Mouse (Mus musculus) midbrain, embryonic 11.5 days (tissue): ENCODE data around the gene Rpl13a. TPM values are rescaled to one million over a fixed set of nuclear protein-coding genes. Genes with fewer than 3 reads are reported as not detected.

Source experiments
- ATAC-seq: fragments of 200-750 bp; cut with Nextera tagmentation; 2 replicates; pipeline ENCODE4 v1.8.0; 2017; ENCODE audit warnings: moderate TSS enrichment, moderate library complexity; ENCODE audit not compliant: low FRiP score
- DNase-seq: peaks from one replicate; pipeline ENCODE4 v3.0.0; 2015; ENCODE audit warnings: low spot score; ENCODE audit errors: missing footprints
- H3K27ac ChIP-seq: fragments of 300-500 bp; sonication (generic); 2 replicates; pipeline ENCODE4 v1.5.1; 2014; ENCODE audit warnings: low read depth, low read length
- H3K27me3 ChIP-seq: fragments of 300-500 bp; sonication (generic); 2 replicates; pipeline ENCODE4 v1.6.1; 2014; ENCODE audit warnings: mild to moderate bottlenecking, low read length, moderate library complexity, mixed read lengths; ENCODE audit not compliant: control insufficient read depth, insufficient read depth
- H3K36me3 ChIP-seq: fragments of 300-500 bp; sonication (generic); 2 replicates; pipeline ENCODE4 v1.6.1; 2014; ENCODE audit warnings: mild to moderate bottlenecking, low read length, moderate library complexity, mixed read lengths; ENCODE audit not compliant: control insufficient read depth, insufficient read depth
- H3K4me1 ChIP-seq: fragments of 300-500 bp; sonication (generic); 2 replicates; pipeline ENCODE4 v1.6.1; 2014; ENCODE audit warnings: low read length; ENCODE audit not compliant: control insufficient read depth, insufficient read depth
- H3K4me2 ChIP-seq: fragments of 300-500 bp; sonication (generic); 2 replicates; pipeline ENCODE4 v1.6.1; 2014; ENCODE audit warnings: mild to moderate bottlenecking, moderate library complexity
- H3K4me3 ChIP-seq: fragments of 300-500 bp; sonication (generic); 2 replicates; pipeline ENCODE4 v1.5.1; 2014; ENCODE audit warnings: low read depth, low read length
- H3K9ac ChIP-seq: fragments of 300-500 bp; sonication (generic); 2 replicates; pipeline ENCODE4 v1.6.1; 2014; ENCODE audit warnings: low read length
- H3K9me3 ChIP-seq: fragments of 300-500 bp; sonication (generic); 2 replicates; pipeline ENCODE4 v1.6.1; 2016; ENCODE audit warnings: low read length; ENCODE audit not compliant: control insufficient read depth
- WGBS: fragments of 180-500 bp; shearing (Covaris S2); extraction: QIAGEN DNeasy Blood & Tissue Kit; methylation state at CpG from one replicate; pipeline ENCODE4 v1.1.7; 2014; 5-methylcytosine and 5-hydroxymethylcytosine counted together
- polyA plus RNA-seq: library from polyadenylated mRNA; unstranded; fragments of >200 nt; fragmentation: Nextera tagmentation; extraction: Ambion mirVana; gene quantifications from 2 replicates; pipeline ENCODE4 v1.2.1, GENCODE M21; 2014

Gene Rpl13a
- polyA plus RNA-seq, 1 experiment from 2014 or later: 1,290 TPM

- H3K9me3 ChIP-seq: no peaks in the 10 kb centered on the region
- WGBS: 93% methylated on average over 3 of the region's 3 CpGs
- no peak overlapping the region for H3K27ac ChIP-seq
- no peak overlapping the region for H3K9ac ChIP-seq
- H3K4me3 ChIP-seq: no peak overlapping the region
- peaks cover 5% of the 10 kb centered on the region for H3K4me1 ChIP-seq
- ATAC-seq (no peak), DNase-seq (no peak)
- peaks cover 33% of the 10 kb centered on the region for H3K27me3 ChIP-seq
- no peak overlapping the region for H3K4me2 ChIP-seq
- H3K36me3 ChIP-seq: no peaks in the 10 kb centered on the region; the same call in 1 of the 2 replicates
Measured at GRCm38 (mm10) chr7:45160866-45161265, 32.3 kb upstream of the Rpl13a start.

- H3K4me3 ChIP-seq: no peak overlapping the region
- 95% methylated on average over 6 of the region's 6 CpGs for WGBS
- no peaks in the 10 kb centered on the region for H3K9me3 ChIP-seq
- no peak for DNase-seq
- no peak overlapping the region for H3K9ac ChIP-seq
- no peak for ATAC-seq
- peaks cover 28% of the 10 kb centered on the region for H3K27me3 ChIP-seq
- H3K27ac ChIP-seq: no peak overlapping the region
- H3K4me2 ChIP-seq: no peak overlapping the region
- H3K36me3 ChIP-seq: no peaks in the 10 kb centered on the region; the same call in 1 of the 2 replicates
- peaks cover 5% of the 10 kb centered on the region for H3K4me1 ChIP-seq
Measured at GRCm38 (mm10) chr7:45160316-45160800, 31.8 kb upstream of the Rpl13a start.

- no peak overlapping the region for H3K27ac ChIP-seq
- H3K4me3 ChIP-seq: no peak overlapping the region
- H3K36me3 ChIP-seq: no peaks in the 10 kb centered on the region; the same call in 1 of the 2 replicates
- no peaks in the 10 kb centered on the region for H3K9me3 ChIP-seq
- peaks cover 14% of the 10 kb centered on the region for H3K27me3 ChIP-seq
- no peak overlapping the region for H3K9ac ChIP-seq
- no peak overlapping the region for H3K4me2 ChIP-seq
- 92% methylated on average over 6 of the region's 6 CpGs for WGBS
- no peak for ATAC-seq
- no peak for DNase-seq
- H3K4me1 ChIP-seq: peaks cover 6% of the 10 kb centered on the region
Measured at GRCm38 (mm10) chr7:45158991-45159390, 30.4 kb upstream of the Rpl13a start.

- no peaks in the 10 kb centered on the region for H3K27me3 ChIP-seq
- no peaks in the 10 kb centered on the region for H3K9me3 ChIP-seq
- H3K36me3 ChIP-seq: no peaks in the 10 kb centered on the region; the same call in 1 of the 2 replicates
- DNase-seq: no peak
- WGBS: 94% methylated on average over 14 of the region's 14 CpGs
- H3K4me1 ChIP-seq: peaks cover 8% of the 10 kb centered on the region; the same call in 1 of the 2 replicates
- no peak overlapping the region for H3K4me2 ChIP-seq
- H3K4me3 ChIP-seq: no peak overlapping the region
- ATAC-seq: no peak
- H3K27ac ChIP-seq: no peak overlapping the region
- H3K9ac ChIP-seq: no peak overlapping the region
Measured at GRCm38 (mm10) chr7:45157459-45157858, 28.9 kb upstream of the Rpl13a start.

- DNase-seq (no peak), ATAC-seq (no peak)
- WGBS: 96% methylated on average over 15 of the region's 15 CpGs
- no peaks in the 10 kb centered on the region; the same call in 1 of the 2 replicates for H3K36me3 ChIP-seq
- H3K4me1 ChIP-seq: peaks cover 8% of the 10 kb centered on the region; the same call in 1 of the 2 replicates
- H3K4me3 ChIP-seq: no peak overlapping the region
- H3K27me3 ChIP-seq: no peaks in the 10 kb centered on the region
- H3K9ac ChIP-seq: no peak overlapping the region
- no peaks in the 10 kb centered on the region for H3K9me3 ChIP-seq
- no peak overlapping the region for H3K27ac ChIP-seq
- no peak overlapping the region for H3K4me2 ChIP-seq
Measured at GRCm38 (mm10) chr7:45156206-45156605, 27.6 kb upstream of the Rpl13a start.

- no peak for ATAC-seq
- H3K27ac ChIP-seq: no peak overlapping the region
- peaks cover 8% of the 10 kb centered on the region; the same call in 1 of the 2 replicates for H3K4me1 ChIP-seq
- no peaks in the 10 kb centered on the region; the same call in 1 of the 2 replicates for H3K36me3 ChIP-seq
- no peaks in the 10 kb centered on the region for H3K9me3 ChIP-seq
- no peak for DNase-seq
- no peaks in the 10 kb centered on the region for H3K27me3 ChIP-seq
- no peak overlapping the region for H3K4me2 ChIP-seq
- H3K4me3 ChIP-seq: no peak overlapping the region
- H3K9ac ChIP-seq: no peak overlapping the region
- WGBS: 80% methylated on average over 9 of the region's 9 CpGs
Measured at GRCm38 (mm10) chr7:45155590-45155989, 27.0 kb upstream of the Rpl13a start.

GRCm38 (mm10) chr7:45154993-45155514 is 26.5 kb upstream of the Rpl13a start:
- H3K27me3 ChIP-seq: no peaks in the 10 kb centered on the region
- peak overlapping the region; percentile 31 for H3K4me2 ChIP-seq
- no peaks in the 10 kb centered on the region for H3K9me3 ChIP-seq
- DNase-seq (peak; percentile 87), ATAC-seq (no peak; the same call in 1 of the 2 replicates)
- 84% methylated on average over 12 of the region's 12 CpGs for WGBS
- no peak overlapping the region for H3K9ac ChIP-seq
- peak overlapping the region; percentile 56; the same call in 1 of the 2 replicates for H3K4me3 ChIP-seq
- H3K27ac ChIP-seq: no peak overlapping the region
- peaks cover 8% of the 10 kb centered on the region; the same call in 1 of the 2 replicates for H3K4me1 ChIP-seq
- no peaks in the 10 kb centered on the region; the same call in 1 of the 2 replicates for H3K36me3 ChIP-seq

- H3K4me1 ChIP-seq: peaks cover 10% of the 10 kb centered on the region
- no peaks in the 10 kb centered on the region for H3K9me3 ChIP-seq
- DNase-seq: peak; percentile 100
- H3K27ac ChIP-seq: peak within 1 kb of the TSS; percentile 84
- no peaks in the 10 kb centered on the region for H3K27me3 ChIP-seq
- ATAC-seq: peak; percentile 96
- peak within 1 kb of the TSS; percentile 77 for H3K9ac ChIP-seq
- WGBS: 5% methylated on average over 69 of the region's 69 CpGs
- H3K36me3 ChIP-seq: no peaks in the 10 kb centered on the region
- H3K4me2 ChIP-seq: peak within 1 kb of the TSS; percentile 73
- H3K4me3 ChIP-seq: peak within 1 kb of the TSS; percentile 56
Measured at GRCm38 (mm10) chr7:45154096-45154992, 25.8 kb upstream of the Rpl13a start, which contains the start of the genes Pih1d1 and Aldh16a1. Gene Pih1d1, plus strand, starts transcription at chr7:45154303. Gene Aldh16a1, minus strand, starts transcription at chr7:45154584.

- DNase-seq: no peak
Measured at GRCm38 (mm10) chr7:45153586-45153985, 25.0 kb upstream of the Rpl13a start.

More at GRCm38 (mm10) chr7:45153586-45153985, 25.0 kb upstream of the Rpl13a start:
- H3K27ac ChIP-seq: peak overlapping the region; percentile 84
- no peaks in the 10 kb centered on the region for H3K36me3 ChIP-seq
- H3K27me3 ChIP-seq: no peaks in the 10 kb centered on the region
- peak overlapping the region; percentile 77 for H3K9ac ChIP-seq
- H3K4me2 ChIP-seq: peak overlapping the region; percentile 73
- ATAC-seq: no peak
- peak overlapping the region; percentile 56 for H3K4me3 ChIP-seq
- 2% methylated on average over 5 of the region's 5 CpGs for WGBS
- H3K9me3 ChIP-seq: no peaks in the 10 kb centered on the region
- peaks cover 11% of the 10 kb centered on the region for H3K4me1 ChIP-seq
